In the genomic region with DNA sequence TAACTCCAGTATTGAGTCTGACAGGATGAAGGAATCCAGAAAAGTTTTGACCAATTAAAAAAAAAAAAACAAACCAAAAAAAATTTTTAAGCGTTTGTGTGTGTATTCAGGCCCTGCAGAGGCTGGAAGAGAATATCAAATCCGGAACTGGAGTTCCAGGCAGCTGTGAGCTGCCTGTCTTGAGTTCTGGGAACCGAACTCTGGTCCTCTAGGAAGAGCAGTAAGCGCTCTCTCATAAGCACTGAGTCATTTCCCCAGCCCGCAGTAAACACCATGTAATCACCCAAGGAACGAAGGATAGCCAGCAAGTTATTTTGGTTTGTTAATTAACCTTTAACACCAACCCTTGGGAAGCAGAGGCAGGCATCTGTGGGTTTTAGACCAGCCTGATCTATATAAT, we compare ENCODE assay signal across 13 mouse cellular contexts. TPM values are rescaled to one million over a fixed set of nuclear protein-coding genes. Genes with fewer than 3 reads are reported as not detected.
DNase-seq lines count a peak whose midpoint lies in the region; ATAC-seq and TF ChIP-seq lines count a peak whose summit lies in the region.
"Had no signal": no experiment of that assay in that cellular context is flagged by ENCODE, and none has a peak within 500 bp of the region (broad histone marks: within the 10 kb centered on the region; RNA-seq: fewer than 3 reads in every experiment).

No protein-coding gene starts in this region.

- no peaks in the 10 kb centered on the region for H3K9me3 ChIP-seq in forebrain, embryonic 15.5 days
- no peaks in the 10 kb centered on the region for H3K9me3 ChIP-seq in forebrain, embryonic 16.5 days (ENCODE audit: control insufficient read depth, low read length)
- H3K9me3 ChIP-seq in lung, embryonic 14.5 days (ENCODE audit: low read depth, low read length), result no peaks in the 10 kb centered on the region
- no peaks in the 10 kb centered on the region for H3K9me3 ChIP-seq in liver, postnatal 0 days (ENCODE audit: low read length)
- H3K9me3 ChIP-seq: hindbrain, embryonic 15.5 days; neural tube, embryonic 13.5 days had no signal

- H3K36me3 ChIP-seq in forebrain, embryonic 15.5 days, result peaks cover 4% of the 10 kb centered on the region; the same call in 1 of the 2 replicates
- H3K36me3 ChIP-seq in forebrain, embryonic 16.5 days (ENCODE audit: control insufficient read depth, insufficient read depth), result no peaks in the 10 kb centered on the region
- peaks cover 16% of the 10 kb centered on the region for H3K36me3 ChIP-seq in lung, embryonic 14.5 days (ENCODE audit: insufficient read depth)
- peaks cover 4% of the 10 kb centered on the region; the same call in 1 of the 2 replicates for H3K36me3 ChIP-seq in liver, postnatal 0 days (replicated peaks; ENCODE audit: insufficient read depth, low read length)

- 0 out of 2 replicates have a peak overlapping the region, but pooled peaks have one; percentile 46 for H3K4me2 ChIP-seq in forebrain, embryonic 15.5 days (replicated peaks)
- H3K4me2 ChIP-seq in forebrain, embryonic 16.5 days (ENCODE audit: low read length), result no peak overlapping the region
- H3K4me2 ChIP-seq in lung, embryonic 14.5 days, result peak overlapping the region; percentile 87
- H3K4me2 ChIP-seq in liver, postnatal 0 days (ENCODE audit: low read depth, low read length), result no peak overlapping the region

- no peak overlapping the region for H3K27ac ChIP-seq in forebrain, embryonic 15.5 days (replicated peaks)
- H3K27ac ChIP-seq in forebrain, embryonic 16.5 days (ENCODE audit: low read length), result no peak overlapping the region
- H3K27ac ChIP-seq in lung, embryonic 14.5 days (ENCODE audit: low read depth), result peak overlapping the region; percentile 21; the same call in 1 of the 2 replicates
- peak overlapping the region; percentile 53 for H3K27ac ChIP-seq in liver, postnatal 0 days (ENCODE audit: low read depth)

- 71% methylated on average over 6 of the region's 6 CpGs for WGBS in forebrain, embryonic 15.5 days
- 77% methylated on average over 6 of the region's 6 CpGs for WGBS in forebrain, embryonic 16.5 days
- 66% methylated on average over 6 of the region's 6 CpGs for WGBS in lung, embryonic 14.5 days
- WGBS in lung, adult 2 months, result 56% methylated on average over 6 of the region's 6 CpGs
- WGBS in liver, postnatal 0 days (ENCODE audit: insufficient replicate concordance), result 49% methylated on average over 6 of the region's 6 CpGs

- H3K27me3 ChIP-seq in forebrain, embryonic 15.5 days, result no peaks in the 10 kb centered on the region
- H3K27me3 ChIP-seq in forebrain, embryonic 16.5 days (replicated peaks; ENCODE audit: control insufficient read depth, insufficient read depth, low read length), result no peaks in the 10 kb centered on the region
- no peaks in the 10 kb centered on the region for H3K27me3 ChIP-seq in lung, embryonic 14.5 days (ENCODE audit: insufficient read depth, low read length)
- H3K27me3 ChIP-seq in liver, postnatal 0 days (ENCODE audit: insufficient read depth, low read length), result no peaks in the 10 kb centered on the region
- H3K27me3 ChIP-seq: hindbrain, embryonic 15.5 days; neural tube, embryonic 13.5 days had no signal

- DNase-seq in lung, embryonic 14.5 days, result no peak
- no peak for DNase-seq in lung, adult 2 months
- DNase-seq in thymus, postnatal 0 days (ENCODE audit: low spot score), result peak; percentile 14
- DNase-seq in thymus, postnatal 10 days (ENCODE audit: low spot score in 2 of 2), result no peak
- no peak for DNase-seq in liver, postnatal 0 days
- DNase-seq in adrenal gland, postnatal 14 days, result no peak
- DNase-seq: cerebellum, adult 2 months; kidney, adult 2 months; kidney, postnatal 4 days had no signal

- peaks cover 6% of the 10 kb centered on the region for H3K4me1 ChIP-seq in forebrain, embryonic 15.5 days
- peaks cover 11% of the 10 kb centered on the region for H3K4me1 ChIP-seq in forebrain, embryonic 16.5 days (replicated peaks; ENCODE audit: control insufficient read depth, insufficient read depth, low read length)
- peaks cover 6% of the 10 kb centered on the region; the same call in 1 of the 2 replicates for H3K4me1 ChIP-seq in lung, embryonic 14.5 days (ENCODE audit: insufficient read depth)
- peaks cover 3% of the 10 kb centered on the region for H3K4me1 ChIP-seq in lung, adult 2 months (ENCODE audit: control insufficient read depth, insufficient read depth, low read length)
- peaks cover 9% of the 10 kb centered on the region for H3K4me1 ChIP-seq in liver, postnatal 0 days (ENCODE audit: insufficient read depth)

- no peak overlapping the region for H3K9ac ChIP-seq in forebrain, embryonic 15.5 days (replicated peaks)
- no peak overlapping the region for H3K9ac ChIP-seq in forebrain, embryonic 16.5 days (replicated peaks; ENCODE audit: low read depth, low read length)
- no peak overlapping the region; the same call in 1 of the 2 replicates for H3K9ac ChIP-seq in lung, embryonic 14.5 days
- no peak overlapping the region for H3K9ac ChIP-seq in liver, postnatal 0 days (replicated peaks)

- no peak for ATAC-seq in forebrain, embryonic 15.5 days (replicated peaks)
- ATAC-seq in forebrain, embryonic 16.5 days, result no peak
- no peak for ATAC-seq in lung, embryonic 14.5 days (ENCODE audit: insufficient read depth)
- ATAC-seq in liver, postnatal 0 days, result no peak

- no peak overlapping the region for H3K4me3 ChIP-seq in forebrain, embryonic 15.5 days
- no peak overlapping the region for H3K4me3 ChIP-seq in forebrain, embryonic 16.5 days (replicated peaks; ENCODE audit: low read length)
- H3K4me3 ChIP-seq in lung, embryonic 14.5 days (ENCODE audit: low read depth, low read length), result no peak overlapping the region
- no peak overlapping the region for H3K4me3 ChIP-seq in lung, adult 2 months (replicated peaks; ENCODE audit: extremely low read depth, low read depth, low read length)
- no peak overlapping the region for H3K4me3 ChIP-seq in liver, postnatal 0 days (ENCODE audit: low read depth, low read length)

- no peak for TF ChIP-seq CTCF in lung, embryonic 14.5 days (IDR thresholded peaks at IDR 0.05; ENCODE audit: low read depth)
- TF ChIP-seq CTCF in lung, adult 2 months (IDR thresholded peaks at IDR 0.05; ENCODE audit: insufficient read depth, low read length), result no peak
- no peak for TF ChIP-seq CTCF in liver, postnatal 0 days (IDR thresholded peaks at IDR 0.05; ENCODE audit: low read depth)

- TF ChIP-seq POLR2A in lung, adult 2 months (IDR thresholded peaks at IDR 0.05; ENCODE audit: borderline replicate concordance, extremely low read depth, low read depth, low read length), result no peak

- TF ChIP-seq EP300 in liver, postnatal 0 days (IDR thresholded peaks at IDR 0.05; ENCODE audit: low read depth), result no peak

RNA-seq across cellular contexts. Expression of a gene that starts 0.8 kb away (rescaled TPM):
- 291 and 296 TPM in 2 replicates for polyA plus RNA-seq in forebrain, embryonic 15.5 days (2015; fragmentation: Nextera tagmentation; extraction: Ambion mirVana)
- polyA plus RNA-seq in forebrain, embryonic 16.5 days (2015; fragmentation: Nextera tagmentation; extraction: Ambion mirVana), result 286 and 291 TPM in 2 replicates
- 236 and 250 TPM in 2 replicates for polyA plus RNA-seq in lung, embryonic 14.5 days (2014; fragmentation: Nextera tagmentation; extraction: Ambion mirVana)
- 97.3 and 127 TPM in 2 replicates for polyA plus RNA-seq in lung, adult 2 months (2012; rRNA removed)
- 310 and 313 TPM in 2 replicates for polyA plus RNA-seq in thymus, postnatal 0 days (2015; fragmentation: Nextera tagmentation; extraction: Ambion mirVana)
- polyA plus RNA-seq in liver, postnatal 0 days (2015; fragmentation: Nextera tagmentation; extraction: Ambion mirVana), result 142 and 143 TPM in 2 replicates
- 218 and 243 TPM in 2 replicates for total RNA-seq in adrenal gland, postnatal 14 days (2021)

RNA-seq across cellular contexts. Expression of a gene that starts 28.0 kb away (rescaled TPM):
- 22.4 and 23.0 TPM in 2 replicates for polyA plus RNA-seq in forebrain, embryonic 15.5 days (2015; fragmentation: Nextera tagmentation; extraction: Ambion mirVana)
- polyA plus RNA-seq in forebrain, embryonic 16.5 days (2015; fragmentation: Nextera tagmentation; extraction: Ambion mirVana), result 20.0 and 20.7 TPM in 2 replicates
- 28.1 and 31.7 TPM in 2 replicates for polyA plus RNA-seq in lung, embryonic 14.5 days (2014; fragmentation: Nextera tagmentation; extraction: Ambion mirVana)
- 19.2 and 20.6 TPM in 2 replicates for polyA plus RNA-seq in lung, adult 2 months (2012; rRNA removed)
- polyA plus RNA-seq in thymus, postnatal 0 days (2015; fragmentation: Nextera tagmentation; extraction: Ambion mirVana), result 16.7 and 18.4 TPM in 2 replicates
- 3.7 and 5.3 TPM in 2 replicates for polyA plus RNA-seq in liver, postnatal 0 days (2015; fragmentation: Nextera tagmentation; extraction: Ambion mirVana)
- total RNA-seq in adrenal gland, postnatal 14 days (2021), result 30.9 and 33.2 TPM in 2 replicates

Comparison
In these comparisons a context has a peak if more than half of its experiments do, and no peak if none do; other contexts are left out.
1. H3K4me2 ChIP-seq: peak in forebrain, embryonic 15.5 days (single experiment) and lung, embryonic 14.5 days (single experiment); none in forebrain, embryonic 16.5 days (single experiment) and liver, postnatal 0 days (single experiment).
2. H3K27ac ChIP-seq: peak in lung, embryonic 14.5 days (single experiment) and liver, postnatal 0 days (single experiment); none in forebrain, embryonic 15.5 days (single experiment) and forebrain, embryonic 16.5 days (single experiment).